Mouse (Mus musculus) E14TG2a.4 (cell line): ENCODE data around the gene Sgk1.

Experiments used
- CTCF ChIP-seq: conservative IDR thresholded peaks from 2 replicates; pipeline ENCODE4 v1.5.1; 2014; ENCODE audit warnings: low read length
- POU5F1 ChIP-seq: IDR thresholded peaks from 2 replicates; pipeline ENCODE4 v1.6.1; 2014; ENCODE audit warnings: low read length, borderline replicate concordance

GRCm38 (mm10) chr10:21849251-21849650, 32.7 kb upstream of the Sgk1 start:
- no peak for TF ChIP-seq POU5F1
- no peak for TF ChIP-seq CTCF
